Mouse (Mus musculus): ENCODE data around the gene Sphk2.

Sphk2 gene

GRCm38 (mm10) chr7:45726419-45726818, 8.6 kb upstream of the Sphk2 start:
- in situ Hi-C loops (cut with MboI; ENCODE audit: unreplicated experiment in 2 of 2): loop anchor here in 1 of 2 experiments (25.0 kb wide), 1 partner anchor 486 kb away; no protein-coding TSS in a partner anchor

- in situ Hi-C loops (cut with MboI; ENCODE audit: unreplicated experiment in 2 of 2): loop anchor here in 1 of 2 experiments (25.0 kb wide), 1 partner anchor 487 kb away; no protein-coding TSS in a partner anchor
Measured at GRCm38 (mm10) chr7:45725713-45726112, 7.9 kb upstream of the Sphk2 start, which contains the start of gene Spaca4. TSS of gene Spaca4 (minus strand) at chr7:45725813.

- in situ Hi-C loops (cut with MboI; ENCODE audit: unreplicated experiment in 2 of 2): loop anchor here in 1 of 2 experiments (25.0 kb wide), 1 partner anchor 487 kb away; no protein-coding TSS in a partner anchor
Measured at GRCm38 (mm10) chr7:45725151-45725550, 7.3 kb upstream of the Sphk2 start.

- in situ Hi-C loops (cut with MboI; ENCODE audit: unreplicated experiment in 2 of 2): loop anchor here (25.0 kb wide), 2 partner anchors 711 to 1186 kb away; partner anchors contain the start of genes Pold1 (in 2 of the 2), Spib (in 2 of the 2), Rras (in 1 of the 2) and Scaf1 (in 1 of the 2)
Measured at GRCm38 (mm10) chr7:45723781-45724180, 6.0 kb upstream of the Sphk2 start.

- in situ Hi-C loops (cut with MboI; ENCODE audit: unreplicated experiment in 2 of 2): loop anchor here (25.0 kb wide), 2 partner anchors 711 to 1186 kb away; partner anchors contain the start of genes Pold1 (in 2 of the 2), Spib (in 2 of the 2), Rras (in 1 of the 2) and Scaf1 (in 1 of the 2)
Measured at GRCm38 (mm10) chr7:45723301-45723700, 5.5 kb upstream of the Sphk2 start.

DNA sequence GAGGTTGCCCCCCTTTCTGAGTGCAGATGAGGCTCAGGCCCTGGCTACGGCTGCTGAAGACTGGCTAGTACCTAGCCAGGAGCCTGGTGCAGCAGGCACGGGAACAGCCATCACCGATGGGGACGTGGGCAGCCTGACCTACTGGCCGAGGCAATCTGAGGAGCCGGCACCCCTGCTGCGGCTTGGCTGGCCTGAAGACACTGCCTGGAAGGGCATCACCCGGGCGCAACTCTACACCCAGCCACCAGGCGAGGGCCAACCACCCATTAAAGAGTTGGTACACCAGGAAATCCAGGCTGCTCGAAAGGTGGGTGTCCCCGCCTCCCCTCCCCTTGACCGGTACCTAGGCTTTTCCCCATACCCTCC, 4.5 kb upstream of the Sphk2 start:
- in situ Hi-C loops (cut with MboI; ENCODE audit: unreplicated experiment in 2 of 2): loop anchor here (25.0 kb wide), 2 partner anchors 710 to 1185 kb away; partner anchors contain the start of genes Pold1 (in 2 of the 2), Spib (in 2 of the 2), Rras (in 1 of the 2) and Scaf1 (in 1 of the 2)

- in situ Hi-C loops (cut with MboI; ENCODE audit: unreplicated experiment in 2 of 2): loop anchor here (25.0 kb wide), 2 partner anchors 709 to 1184 kb away; partner anchors contain the start of genes Pold1 (in 2 of the 2), Spib (in 2 of the 2), Rras (in 1 of the 2) and Scaf1 (in 1 of the 2)
Measured at GRCm38 (mm10) chr7:45721642-45722347, 4.0 kb upstream of the Sphk2 start.

DNA sequence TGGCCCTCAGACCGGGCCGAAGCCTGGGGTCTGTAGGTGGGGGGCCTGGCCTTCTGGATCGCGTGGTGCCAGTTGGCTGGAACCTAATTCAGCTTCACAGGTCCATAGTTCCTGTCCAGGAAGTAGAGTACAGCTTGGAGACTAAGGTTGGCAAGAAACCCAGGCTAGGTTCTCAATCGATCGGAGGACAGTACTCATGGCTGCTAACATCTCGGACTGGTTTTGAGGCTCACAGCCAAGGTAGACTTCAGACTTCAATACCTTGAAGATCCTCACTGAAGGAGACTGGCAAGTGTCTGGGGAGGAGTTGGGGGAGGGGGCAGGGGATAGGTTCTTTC, 3.4 kb upstream of the Sphk2 start:
- in situ Hi-C loops (cut with MboI; ENCODE audit: unreplicated experiment in 2 of 2): loop anchor here (25.0 kb wide), 2 partner anchors 709 to 1184 kb away; partner anchors contain the start of genes Pold1 (in 2 of the 2), Spib (in 2 of the 2), Rras (in 1 of the 2) and Scaf1 (in 1 of the 2)

DNA sequence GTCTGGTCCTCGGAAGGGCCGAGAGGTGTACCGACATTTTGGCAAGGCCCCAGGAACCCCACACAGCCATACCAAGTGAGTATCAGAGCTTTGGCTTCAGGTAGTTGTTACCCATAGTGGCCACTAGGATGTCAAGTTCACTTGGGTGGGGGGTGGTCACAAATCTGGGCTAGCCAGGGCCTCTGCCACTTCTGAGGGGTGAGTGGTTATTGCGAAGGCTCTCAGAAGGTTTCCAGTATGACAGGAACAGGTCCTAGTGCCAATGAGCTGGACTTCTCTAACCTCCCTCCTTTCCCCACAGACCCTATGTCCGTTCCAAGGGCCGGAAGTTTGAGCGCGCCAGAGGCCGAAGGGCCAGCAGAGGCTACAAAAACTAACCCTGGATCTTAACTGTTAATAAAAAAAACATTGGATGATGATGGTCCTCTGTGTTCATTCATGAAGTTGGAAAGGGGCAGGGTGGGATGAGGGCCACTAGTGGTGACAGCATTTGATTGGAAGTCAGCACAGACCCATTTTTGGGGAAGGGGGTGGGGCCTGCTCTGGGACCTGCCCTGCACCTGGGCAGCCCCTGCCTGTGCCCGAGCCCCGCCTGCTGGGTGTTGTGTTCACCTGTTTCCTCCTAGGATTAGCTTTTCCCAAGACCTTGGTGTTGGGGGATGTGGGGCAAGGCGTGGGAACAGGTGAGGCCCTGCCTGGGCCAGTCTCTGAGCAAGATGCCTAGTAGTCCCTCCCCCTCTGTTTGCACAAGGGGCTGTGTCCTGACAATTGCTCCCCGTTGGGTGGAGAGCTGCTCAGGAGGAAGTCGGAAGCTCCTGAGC, 2.8 kb upstream of the Sphk2 start, which contains the start of gene Fam83e:
Gene Fam83e, plus strand, starts transcription at position 800 of the 821 bp plus-strand sequence.
- in situ Hi-C loops (cut with MboI; ENCODE audit: unreplicated experiment in 2 of 2): loop anchor here (25.0 kb wide), 2 partner anchors 708 to 1183 kb away; partner anchors contain the start of genes Pold1 (in 2 of the 2), Spib (in 2 of the 2), Rras (in 1 of the 2) and Scaf1 (in 1 of the 2)

DNA sequence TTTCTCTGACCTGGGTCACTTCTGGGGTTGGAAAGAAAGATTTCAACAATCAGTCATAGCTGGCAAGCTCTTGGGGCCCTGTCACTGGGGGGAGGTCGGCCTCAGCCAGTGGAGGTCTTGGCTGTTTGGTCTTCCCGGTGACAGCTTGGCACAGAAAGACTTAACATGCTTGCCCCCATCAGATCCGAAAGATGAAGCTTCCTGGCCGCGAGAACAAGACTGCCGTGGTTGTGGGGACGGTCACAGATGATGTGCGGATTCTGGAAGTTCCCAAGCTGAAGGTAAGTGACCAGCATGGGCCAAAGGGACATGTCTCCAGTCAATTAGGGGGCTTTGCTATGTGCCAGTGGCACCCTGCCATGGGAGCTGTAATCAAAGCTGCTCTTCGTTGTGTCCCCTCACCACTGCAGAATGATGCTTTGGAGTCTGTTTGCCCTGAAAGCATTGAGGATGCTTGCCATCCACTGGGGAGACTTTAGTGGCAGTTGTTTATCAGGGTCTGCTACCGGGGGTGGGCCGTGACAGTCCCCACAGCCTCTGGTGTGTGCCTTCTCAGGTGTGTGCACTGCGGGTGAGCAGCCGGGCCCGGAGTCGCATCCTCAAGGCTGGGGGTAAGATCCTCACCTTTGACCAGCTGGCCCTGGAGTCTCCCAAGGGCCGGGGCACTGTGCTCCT, 2.1 kb upstream of the Sphk2 start:
- in situ Hi-C loops (cut with MboI; ENCODE audit: unreplicated experiment in 2 of 2): loop anchor here (10.0 to 25.0 kb wide), 4 partner anchors 595 to 1183 kb away; partner anchors contain the start of genes Pold1 (in 2 of the 2), Spib (in 2 of the 2), Gtf2h1 (in 1 of the 2) and Hps5 (in 1 of the 2)

- in situ Hi-C loops (cut with MboI; ENCODE audit: unreplicated experiment in 2 of 2): loop anchor here (10.0 to 25.0 kb wide), 4 partner anchors 594 to 1182 kb away; partner anchors contain the start of genes Pold1 (in 2 of the 2), Spib (in 2 of the 2), Gtf2h1 (in 1 of the 2) and Hps5 (in 1 of the 2)
Measured at GRCm38 (mm10) chr7:45719180-45719579, 1.4 kb upstream of the Sphk2 start.

- in situ Hi-C loops (cut with MboI; ENCODE audit: unreplicated experiment in 2 of 2): loop anchor here (10.0 to 25.0 kb wide), 4 partner anchors 594 to 1181 kb away; partner anchors contain the start of genes Pold1 (in 2 of the 2), Spib (in 2 of the 2), Gtf2h1 (in 1 of the 2) and Hps5 (in 1 of the 2)
Measured at GRCm38 (mm10) chr7:45718331-45718730, 529 bp upstream of the Sphk2 start.

DNA sequence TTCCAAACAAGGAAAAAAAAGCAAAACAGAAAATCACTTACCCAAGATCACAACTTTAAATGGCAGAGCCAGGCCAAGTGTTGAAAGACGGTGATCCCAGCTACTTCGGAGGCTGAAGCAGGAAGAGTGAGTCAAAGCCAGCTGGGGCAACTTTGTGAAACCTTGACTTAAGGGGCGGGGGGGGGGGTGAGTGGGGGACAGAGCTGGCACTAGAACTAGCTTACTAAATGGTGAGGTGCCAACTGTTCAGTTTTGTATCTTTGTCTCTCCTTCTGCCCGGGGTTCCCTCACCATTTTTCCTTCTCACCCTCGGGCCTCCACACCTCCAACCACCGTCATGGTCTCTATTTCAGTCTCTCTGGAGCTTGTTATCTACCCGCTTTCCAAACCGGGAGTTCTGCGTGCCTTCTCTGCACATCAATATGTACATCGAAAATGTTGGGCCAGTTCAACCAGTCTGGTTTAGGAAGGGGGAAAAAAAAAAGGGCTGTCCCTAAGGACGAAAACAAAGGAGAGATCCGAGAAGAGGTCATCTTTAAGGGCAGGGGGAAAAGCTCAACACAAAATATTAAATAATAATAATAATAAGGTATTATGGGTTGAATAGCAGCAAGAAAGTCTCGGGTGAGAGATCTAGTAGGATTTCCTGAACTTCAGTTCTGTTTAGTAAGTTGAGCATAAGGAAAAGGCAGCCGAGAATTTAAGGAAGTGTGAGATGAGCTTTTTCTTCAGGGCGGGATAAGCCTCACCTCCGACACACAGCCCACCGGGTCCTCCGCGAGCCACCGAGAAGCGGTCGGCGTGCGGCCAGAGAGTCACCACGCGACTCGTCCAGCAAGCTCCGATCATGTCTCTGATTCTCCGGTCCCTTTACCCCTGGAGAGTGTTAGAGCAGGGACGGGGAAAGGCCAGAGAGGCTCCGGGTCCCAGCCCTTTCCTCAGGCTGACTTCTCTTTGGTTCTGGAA, 567 bp downstream of the Sphk2 start:
- in situ Hi-C loops (cut with MboI; ENCODE audit: unreplicated experiment in 2 of 2): loop anchor here (10.0 to 25.0 kb wide), 4 partner anchors 592 to 1180 kb away; partner anchors contain the start of genes Pold1 (in 2 of the 2), Spib (in 2 of the 2), Gtf2h1 (in 1 of the 2) and Hps5 (in 1 of the 2)

DNA sequence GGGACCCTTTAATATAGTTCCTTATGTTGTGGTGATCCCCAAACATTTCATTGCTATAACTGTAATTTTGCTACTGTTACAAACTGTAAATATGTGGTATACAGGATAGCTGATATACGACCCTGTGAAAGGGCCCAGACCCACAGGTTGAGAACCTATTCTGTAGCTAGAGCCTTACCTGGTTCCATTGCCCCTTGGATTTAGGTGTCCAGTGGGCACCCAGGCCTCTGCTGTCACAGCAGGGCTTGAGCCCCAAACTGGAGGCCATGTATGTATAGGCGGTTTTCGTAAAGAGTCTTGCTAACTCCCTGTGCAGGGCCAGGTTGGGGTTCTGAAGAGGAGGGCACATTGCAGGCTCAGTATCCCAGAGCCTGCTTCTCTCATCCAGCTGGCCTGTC, 1.3 kb downstream of the Sphk2 start:
- in situ Hi-C loops (cut with MboI; ENCODE audit: unreplicated experiment in 2 of 2): loop anchor here (10.0 to 25.0 kb wide), 4 partner anchors 592 to 1179 kb away; partner anchors contain the start of genes Pold1 (in 2 of the 2), Spib (in 2 of the 2), Gtf2h1 (in 1 of the 2) and Hps5 (in 1 of the 2)

GRCm38 (mm10) chr7:45715741-45716459, 1.9 kb downstream of the Sphk2 start:
- in situ Hi-C loops (cut with MboI; ENCODE audit: unreplicated experiment in 2 of 2): loop anchor here (10.0 to 25.0 kb wide), 4 partner anchors 591 to 1179 kb away; partner anchors contain the start of genes Pold1 (in 2 of the 2), Spib (in 2 of the 2), Gtf2h1 (in 1 of the 2) and Hps5 (in 1 of the 2)

GRCm38 (mm10) chr7:45715090-45715708, 2.6 kb downstream of the Sphk2 start, which contains the start of gene Rpl18:
TSS of gene Rpl18 (plus strand) at chr7:45715457.
- in situ Hi-C loops (cut with MboI; ENCODE audit: unreplicated experiment in 2 of 2): loop anchor here (10.0 to 25.0 kb wide), 4 partner anchors 590 to 1178 kb away; partner anchors contain the start of genes Pold1 (in 2 of the 2), Spib (in 2 of the 2), Gtf2h1 (in 1 of the 2) and Hps5 (in 1 of the 2)

All from v-Abl transformed pro-B cells (cell line).